Mouse (Mus musculus): Measurements from ENCODE around the gene Irf3. TPM values are rescaled to one million over a fixed set of nuclear protein-coding genes. Genes with fewer than 3 reads are reported as not detected.

Gene Irf3
- polyA plus RNA-seq, 1 experiment, result 108 TPM

DNA sequence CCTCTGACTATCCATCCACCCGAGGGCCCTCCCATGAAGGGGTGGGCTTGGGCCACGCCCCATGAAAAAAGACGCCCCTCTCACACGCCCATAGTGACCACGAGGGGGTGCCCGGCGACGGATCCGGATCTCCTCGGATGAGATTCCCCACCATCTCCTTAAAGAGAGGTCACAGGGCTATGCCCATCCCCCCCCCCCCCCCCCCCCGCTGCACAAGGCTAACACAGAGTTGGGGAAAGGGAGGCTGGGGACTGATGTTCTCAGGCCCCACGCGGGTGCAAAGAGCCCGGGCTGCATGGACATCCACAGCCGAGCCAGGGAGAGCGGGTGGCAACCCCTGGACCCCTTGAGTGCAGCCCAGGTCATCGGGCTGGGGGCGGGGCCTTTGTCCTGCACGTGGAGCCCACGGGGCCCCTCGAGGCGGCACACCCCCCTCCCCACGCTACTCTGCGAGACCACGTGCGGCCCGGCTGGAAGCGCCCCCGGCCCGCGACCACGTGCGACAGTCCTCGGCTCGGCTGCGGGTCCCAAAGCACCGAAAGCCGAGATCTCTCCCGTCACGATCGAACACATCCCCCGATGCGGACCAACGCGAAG, 11.8 kb upstream of the Irf3 start:
- TF ChIP-seq CTCF (IDR thresholded peaks at IDR 0.05; ENCODE audit: control insufficient read depth, insufficient read depth, insufficient replicate concordance, low read depth, low read length) (no peak), POLR2A (IDR thresholded peaks at IDR 0.05; ENCODE audit: control insufficient read depth, low read depth, low read length) (no peak)
- H3K36me3 ChIP-seq (ENCODE audit: control insufficient read depth, insufficient read depth, low read length), result no peaks in the 10 kb centered on the region

DNA sequence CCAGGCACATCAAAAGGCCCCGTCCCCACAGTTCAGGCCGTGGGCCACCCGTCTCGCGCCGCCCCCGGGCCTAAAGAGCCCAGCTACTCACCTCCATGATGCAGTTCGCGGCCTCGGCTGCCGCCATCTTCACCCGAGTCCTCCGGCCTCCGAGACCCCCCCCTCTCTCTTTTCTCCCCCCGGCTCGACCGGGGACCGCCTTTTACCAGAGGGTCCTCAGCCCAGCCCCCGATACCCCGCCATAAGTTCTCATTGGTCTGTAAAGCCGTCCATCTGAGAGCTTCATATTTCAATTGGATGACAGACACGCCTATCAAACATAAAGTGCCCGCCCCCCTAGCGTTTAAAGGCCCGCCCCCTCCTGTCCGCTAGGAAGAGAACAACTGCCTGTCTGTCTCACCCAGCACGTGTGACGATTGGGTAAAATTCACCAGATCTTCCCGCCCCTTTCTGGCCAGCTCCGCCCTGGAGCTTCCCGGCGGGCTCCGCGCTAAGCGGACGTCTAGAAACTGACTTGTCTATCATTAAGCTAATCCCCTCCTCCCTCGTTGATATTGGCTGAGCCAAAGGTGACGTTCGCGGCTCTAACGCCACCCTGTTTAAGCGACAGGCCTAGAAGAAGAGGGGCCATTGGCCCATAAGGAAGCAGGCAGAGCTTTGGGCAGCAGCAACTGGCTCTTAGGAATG, 11.1 kb upstream of the Irf3 start, which contains the start of gene Prmt1:
TSS of gene Prmt1 (minus strand) at position 377 of the 687 bp plus-strand sequence.
- H3K27me3 ChIP-seq (ENCODE audit: control insufficient read depth, insufficient read depth, low read length), result no peaks in the 10 kb centered on the region
- peaks cover 11% of the 10 kb centered on the region for H3K4me1 ChIP-seq (ENCODE audit: control insufficient read depth, insufficient read depth, low read length)
- TF ChIP-seq CTCF (IDR thresholded peaks at IDR 0.05; ENCODE audit: control insufficient read depth, insufficient read depth, insufficient replicate concordance, low read depth, low read length), result no peak
- peak; percentile 60 for TF ChIP-seq POLR2A (IDR thresholded peaks at IDR 0.05; ENCODE audit: control insufficient read depth, low read depth, low read length)
- peak within 1 kb of the TSS; percentile 81 for H3K4me3 ChIP-seq (ENCODE audit: control insufficient read depth, low read depth, low read length)
- H3K27ac ChIP-seq (ENCODE audit: control insufficient read depth, insufficient read depth, low read depth, low read length), result peak within 1 kb of the TSS; percentile 77
- no peaks in the 10 kb centered on the region for H3K36me3 ChIP-seq (ENCODE audit: control insufficient read depth, insufficient read depth, low read length)

More for the DNA sequence above, 11.8 kb upstream of the Irf3 start:
- Histone ChIP-seq H3K27ac (ENCODE audit: control insufficient read depth, insufficient read depth, low read depth, low read length) (peak overlapping the region; percentile 74), H3K4me1 (ENCODE audit: control insufficient read depth, insufficient read depth, low read length) (peaks cover 11% of the 10 kb centered on the region), H3K27me3 (ENCODE audit: control insufficient read depth, insufficient read depth, low read length) (no peaks in the 10 kb centered on the region), H3K4me3 (ENCODE audit: control insufficient read depth, low read depth, low read length) (peak overlapping the region; percentile 81)

DNA sequence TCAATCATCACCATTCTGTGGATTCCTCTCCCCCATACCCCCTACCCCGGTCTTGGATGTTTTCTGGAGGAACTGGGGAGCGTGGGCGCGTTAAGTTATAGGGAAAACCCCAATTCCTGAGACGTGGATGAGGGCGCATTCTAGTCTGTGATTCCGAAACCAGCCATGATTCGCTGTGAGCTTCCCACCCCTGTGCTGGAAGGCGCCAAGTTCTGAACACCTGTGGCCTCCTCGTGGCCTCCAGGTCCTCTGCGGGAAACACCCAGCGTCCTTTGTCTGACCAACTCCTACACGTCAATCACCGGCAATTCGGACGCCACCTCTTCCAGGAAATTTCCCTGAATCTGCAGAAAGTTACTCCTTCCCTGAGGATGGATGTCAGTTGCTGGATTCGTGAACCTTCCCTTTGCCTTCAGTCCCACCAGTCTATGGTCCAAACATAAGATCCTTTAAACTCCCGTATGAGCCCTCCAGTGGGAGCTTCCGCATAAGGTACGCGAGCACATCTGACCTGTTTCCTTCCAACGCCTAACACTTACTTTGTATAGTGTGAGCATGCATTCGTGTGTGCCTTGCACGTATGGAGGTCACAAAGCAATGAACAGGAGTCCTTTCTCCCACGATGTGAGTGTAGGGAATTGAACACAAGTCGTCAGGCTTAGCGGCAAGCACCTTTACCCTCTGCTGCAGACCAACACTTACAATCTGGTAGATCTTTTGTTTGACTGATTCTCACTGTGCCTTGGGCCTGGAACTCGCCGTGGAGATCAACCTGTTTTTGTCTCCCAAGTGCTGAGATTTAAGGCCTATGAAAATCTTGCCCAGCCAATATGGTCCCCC, 10.3 kb upstream of the Irf3 start:
- peak overlapping the region; percentile 77 for H3K27ac ChIP-seq (ENCODE audit: control insufficient read depth, insufficient read depth, low read depth, low read length)
- peak overlapping the region; percentile 81 for H3K4me3 ChIP-seq (ENCODE audit: control insufficient read depth, low read depth, low read length)
- H3K36me3 ChIP-seq (ENCODE audit: control insufficient read depth, insufficient read depth, low read length), result peaks cover 2% of the 10 kb centered on the region; the same call in 1 of the 2 replicates
- H3K4me1 ChIP-seq (ENCODE audit: control insufficient read depth, insufficient read depth, low read length), result peaks cover 11% of the 10 kb centered on the region
- TF ChIP-seq CTCF (IDR thresholded peaks at IDR 0.05; ENCODE audit: control insufficient read depth, insufficient read depth, insufficient replicate concordance, low read depth, low read length) (no peak), POLR2A (IDR thresholded peaks at IDR 0.05; ENCODE audit: control insufficient read depth, low read depth, low read length) (peak; percentile 10; the same call in 1 of the 2 replicates)
- H3K27me3 ChIP-seq (ENCODE audit: control insufficient read depth, insufficient read depth, low read length), result no peaks in the 10 kb centered on the region

DNA sequence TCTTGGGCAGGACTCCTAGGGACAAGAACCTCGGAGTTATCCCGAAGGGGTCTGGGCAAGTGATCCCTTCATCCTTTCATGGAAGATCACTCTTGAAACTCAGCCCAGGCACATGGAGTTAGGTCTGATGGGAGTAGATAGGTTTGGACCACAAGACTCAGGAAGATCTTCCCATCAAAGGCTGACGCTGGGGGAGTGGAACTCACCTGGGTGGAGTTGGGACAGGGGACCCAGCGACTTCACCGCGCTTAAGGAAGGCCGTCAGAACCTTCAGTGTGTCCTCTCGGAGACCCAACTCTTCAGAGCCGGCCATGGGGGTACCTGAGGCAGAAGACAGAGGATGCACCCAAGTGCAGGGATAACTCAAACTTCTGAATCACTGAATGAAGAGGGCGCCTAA, 776 bp upstream of the Irf3 start:
- Histone ChIP-seq H3K4me3 (ENCODE audit: control insufficient read depth, low read depth, low read length) (peak overlapping the region; percentile 98), H3K36me3 (ENCODE audit: control insufficient read depth, insufficient read depth, low read length) (peaks cover 4% of the 10 kb centered on the region; the same call in 1 of the 2 replicates), H3K4me1 (ENCODE audit: control insufficient read depth, insufficient read depth, low read length) (peaks cover 15% of the 10 kb centered on the region), H3K27me3 (ENCODE audit: control insufficient read depth, insufficient read depth, low read length) (no peaks in the 10 kb centered on the region), H3K27ac (ENCODE audit: control insufficient read depth, insufficient read depth, low read depth, low read length) (peak overlapping the region; percentile 99)
- TF ChIP-seq CTCF (IDR thresholded peaks at IDR 0.05; ENCODE audit: control insufficient read depth, insufficient read depth, insufficient replicate concordance, low read depth, low read length) (no peak), POLR2A (IDR thresholded peaks at IDR 0.05; ENCODE audit: control insufficient read depth, low read depth, low read length) (no peak)

DNA sequence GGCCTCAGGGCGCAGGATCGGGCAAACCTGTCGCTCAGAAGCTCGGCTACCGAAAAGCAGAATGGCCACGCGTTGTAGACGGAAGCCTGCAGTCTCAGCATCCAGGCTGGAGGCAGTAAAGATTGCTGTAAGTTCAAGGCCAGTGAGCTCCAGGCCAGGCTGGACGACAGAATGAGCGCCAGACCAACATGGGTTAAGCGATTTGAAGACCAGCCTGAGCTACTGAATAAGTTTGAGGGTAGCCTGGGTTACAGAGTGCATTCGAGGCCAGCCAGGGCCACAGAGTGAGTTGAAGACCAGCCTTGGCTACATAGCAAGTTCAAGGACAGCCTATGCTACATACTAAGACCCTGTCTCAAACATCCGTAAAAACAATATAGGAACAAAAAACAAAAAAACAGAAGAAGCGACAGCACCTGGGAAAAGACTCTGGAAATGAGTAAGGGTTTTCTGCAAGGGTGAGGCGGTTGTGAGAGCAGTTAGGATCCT, 536 bp downstream of the Irf3 start:
- Histone ChIP-seq H3K27me3 (ENCODE audit: control insufficient read depth, insufficient read depth, low read length) (no peaks in the 10 kb centered on the region), H3K36me3 (ENCODE audit: control insufficient read depth, insufficient read depth, low read length) (peaks cover 2% of the 10 kb centered on the region), H3K4me1 (ENCODE audit: control insufficient read depth, insufficient read depth, low read length) (peaks cover 15% of the 10 kb centered on the region), H3K27ac (ENCODE audit: control insufficient read depth, insufficient read depth, low read depth, low read length) (peak overlapping the region; percentile 99), H3K4me3 (ENCODE audit: control insufficient read depth, low read depth, low read length) (peak overlapping the region; percentile 98)
- TF ChIP-seq CTCF (IDR thresholded peaks at IDR 0.05; ENCODE audit: control insufficient read depth, insufficient read depth, insufficient replicate concordance, low read depth, low read length) (no peak), POLR2A (IDR thresholded peaks at IDR 0.05; ENCODE audit: control insufficient read depth, low read depth, low read length) (no peak)

DNA sequence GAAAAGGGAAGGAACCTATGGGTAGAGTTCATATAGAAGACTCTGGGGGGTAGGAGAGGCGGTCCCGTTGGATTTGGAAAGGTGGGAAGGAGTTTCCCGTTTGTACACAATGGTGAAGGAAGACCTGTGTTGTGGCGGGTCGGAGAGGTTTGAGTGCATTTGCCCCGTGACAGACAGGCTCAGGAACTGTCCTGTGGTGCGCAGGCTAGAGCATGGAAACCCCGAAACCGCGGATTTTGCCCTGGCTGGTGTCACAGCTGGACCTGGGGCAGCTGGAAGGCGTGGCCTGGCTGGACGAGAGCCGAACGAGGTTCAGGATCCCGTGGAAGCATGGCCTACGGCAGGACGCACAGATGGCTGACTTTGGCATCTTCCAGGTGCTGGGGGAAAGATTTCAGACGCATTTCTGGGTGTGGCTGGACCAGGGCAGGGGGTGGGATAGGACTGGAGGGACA, 1.1 kb downstream of the Irf3 start, which contains the start of gene Bcl2l12:
TSS of gene Bcl2l12 (minus strand) at position 212 of the 455 bp plus-strand sequence.
- H3K36me3 ChIP-seq (ENCODE audit: control insufficient read depth, insufficient read depth, low read length), result peaks cover 2% of the 10 kb centered on the region
- H3K27ac ChIP-seq (ENCODE audit: control insufficient read depth, insufficient read depth, low read depth, low read length), result peak within 1 kb of the TSS; percentile 99
- TF ChIP-seq CTCF (IDR thresholded peaks at IDR 0.05; ENCODE audit: control insufficient read depth, insufficient read depth, insufficient replicate concordance, low read depth, low read length) (no peak), POLR2A (IDR thresholded peaks at IDR 0.05; ENCODE audit: control insufficient read depth, low read depth, low read length) (no peak)
- peak within 1 kb of the TSS; percentile 98 for H3K4me3 ChIP-seq (ENCODE audit: control insufficient read depth, low read depth, low read length)
- H3K27me3 ChIP-seq (ENCODE audit: control insufficient read depth, insufficient read depth, low read length), result no peaks in the 10 kb centered on the region
- peaks cover 15% of the 10 kb centered on the region for H3K4me1 ChIP-seq (ENCODE audit: control insufficient read depth, insufficient read depth, low read length)
